Mouse (Mus musculus) lung, postnatal 0 days (tissue): ENCODE measurements at regions not wholly inside any gene's neighbourhood (a gene's known extent, or its start where the extent isn't known, plus 50 kb on each side); places are given as distances from the start of the nearest gene placed in this dataset.

Source experiments
- CTCF ChIP-seq: IDR thresholded peaks from 2 replicates; pipeline ENCODE4 v1.5.1; 2016; ENCODE audit warnings: antibody characterized with exemption, mild to moderate bottlenecking
- EP300 ChIP-seq: IDR thresholded peaks from 2 replicates; pipeline ENCODE4 v1.6.1; 2016; ENCODE audit warnings: antibody characterized with exemption, mild to moderate bottlenecking, control low read depth

DNA sequence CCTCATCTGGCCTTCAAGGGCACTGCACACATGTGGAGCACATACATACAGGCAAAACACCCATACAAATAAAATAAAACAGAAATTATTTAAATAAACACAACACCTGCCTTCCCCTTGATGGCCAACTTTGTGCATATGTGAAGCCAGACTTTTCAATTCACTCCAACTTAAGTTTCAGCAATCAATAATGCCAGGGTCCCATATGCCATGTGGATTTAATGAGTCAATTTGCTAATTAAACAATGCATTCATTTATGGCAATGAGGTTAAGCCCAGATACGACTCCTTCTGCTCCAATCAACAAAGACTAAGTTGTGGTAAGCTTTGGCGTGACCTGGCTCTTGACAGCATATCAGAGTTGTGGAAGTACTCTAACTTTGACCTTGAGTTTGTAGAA, 130.4 kb upstream of the Hnrnpa3 start:
- TF ChIP-seq CTCF: no peak
- TF ChIP-seq EP300: no peak
